Mouse (Mus musculus) cerebellum, postnatal 4 days (tissue): ENCODE results near the gene Tmcc2.

Source experiments
- DNase-seq, 2 experiments: peaks; one replicate each; pipeline ENCODE4 v3.0.0; 2022; ENCODE audit warnings: low spot score in 2 of 2, mixed read lengths in 1 of 2

Gene Tmcc2

DNA sequence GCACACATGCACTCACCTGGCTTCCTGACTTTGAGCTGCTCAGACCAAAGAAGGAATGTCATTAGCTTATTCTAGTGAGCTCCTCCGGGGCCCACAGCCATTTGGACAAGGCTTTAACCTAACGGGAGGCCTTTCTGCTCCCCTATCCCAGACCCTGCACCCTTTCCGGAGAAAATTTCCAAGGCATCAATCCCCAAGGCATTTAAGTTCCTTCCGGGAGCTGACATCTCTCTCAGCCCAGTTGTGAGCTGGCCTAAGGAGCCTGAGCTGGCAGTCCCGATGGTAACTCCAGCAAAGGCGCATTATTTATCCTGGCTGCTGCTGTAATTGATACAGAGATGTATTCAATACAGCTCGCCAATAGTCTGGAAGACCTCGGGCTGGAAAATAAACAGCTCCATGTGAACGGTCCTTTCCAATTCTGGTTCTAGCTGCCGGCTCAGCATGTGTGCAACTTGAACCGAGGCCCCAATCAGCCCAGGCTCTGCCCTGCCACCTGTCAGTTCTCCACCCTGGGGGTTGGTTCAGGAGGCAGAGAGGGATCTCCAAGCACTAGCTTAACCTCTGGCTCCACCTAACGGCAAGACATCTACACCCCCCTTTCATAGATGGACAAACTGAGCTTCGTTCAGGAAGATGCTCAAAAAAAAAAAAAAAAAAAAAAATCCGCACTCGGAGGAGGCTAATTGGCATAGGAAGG is 1.0 kb downstream of the Tmcc2 start:
- peak in 1 of 2 experiments; percentile 50 for DNase-seq

DNA sequence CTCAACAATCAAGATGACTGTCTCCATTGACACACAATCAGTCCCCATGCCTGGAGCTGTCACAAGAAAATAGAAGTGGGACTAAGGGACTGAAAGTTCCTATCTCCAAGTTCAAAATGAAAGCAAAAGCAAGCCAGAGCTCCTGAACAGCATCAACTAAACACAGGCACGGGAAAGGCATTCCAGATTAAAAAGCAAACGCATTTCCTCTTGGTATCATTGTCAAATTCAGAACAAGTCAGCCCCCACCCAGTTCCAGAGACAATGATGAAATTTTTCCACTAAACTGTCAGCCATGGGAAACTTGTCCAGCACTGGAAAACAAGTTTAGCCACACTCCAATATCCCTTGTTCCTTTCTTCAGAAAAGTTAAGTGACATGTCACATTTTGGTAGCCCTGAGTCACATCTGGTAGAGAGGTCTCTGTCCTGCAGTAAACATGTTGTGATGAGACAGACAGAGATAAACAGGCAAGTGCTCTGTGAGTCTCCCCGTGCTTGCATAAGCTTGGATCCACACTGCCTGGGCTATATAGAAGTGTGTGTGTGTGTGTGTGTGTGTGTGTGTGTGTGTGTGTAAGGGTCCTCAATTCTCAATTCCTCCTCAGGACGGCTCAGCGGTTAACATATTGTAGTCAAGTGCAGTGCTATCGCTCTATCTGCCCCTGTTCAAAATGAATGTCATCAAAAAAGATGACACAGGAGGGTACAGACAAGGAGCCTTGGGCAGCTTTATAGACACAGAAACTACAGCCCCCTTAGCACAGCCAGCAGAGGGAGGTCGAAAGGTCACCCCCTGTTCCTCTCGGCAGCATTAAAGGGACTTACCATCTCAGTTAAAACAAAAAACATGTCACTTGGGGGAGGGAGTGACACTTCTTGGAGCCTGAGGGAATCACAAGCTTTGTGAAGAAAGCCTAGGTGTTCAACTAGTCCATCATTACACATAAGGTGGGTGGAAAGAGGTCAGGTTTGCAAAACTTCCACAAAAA is 2.0 kb downstream of the Tmcc2 start:
- no peak for DNase-seq

DNA sequence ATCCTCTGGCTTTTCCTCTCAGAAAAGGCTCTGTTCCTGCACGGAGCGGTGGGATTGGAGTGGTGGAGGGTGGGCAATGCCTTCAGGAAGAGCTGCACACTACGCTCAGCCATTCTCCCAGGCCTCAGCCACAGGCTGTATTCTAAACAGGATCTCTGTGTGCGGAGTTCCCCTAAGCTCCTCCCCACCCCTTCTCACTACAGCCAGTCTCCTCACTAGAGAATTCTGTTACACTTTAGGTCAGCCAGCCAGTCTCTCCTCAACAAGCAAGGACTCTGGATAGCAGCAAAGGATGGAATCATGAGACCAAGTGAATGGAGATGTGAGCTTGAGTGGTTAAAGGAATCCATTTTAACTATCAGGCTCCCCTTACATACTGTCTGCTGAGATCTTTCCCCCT is 3.1 kb downstream of the Tmcc2 start:
- DNase-seq, result no peak

DNA sequence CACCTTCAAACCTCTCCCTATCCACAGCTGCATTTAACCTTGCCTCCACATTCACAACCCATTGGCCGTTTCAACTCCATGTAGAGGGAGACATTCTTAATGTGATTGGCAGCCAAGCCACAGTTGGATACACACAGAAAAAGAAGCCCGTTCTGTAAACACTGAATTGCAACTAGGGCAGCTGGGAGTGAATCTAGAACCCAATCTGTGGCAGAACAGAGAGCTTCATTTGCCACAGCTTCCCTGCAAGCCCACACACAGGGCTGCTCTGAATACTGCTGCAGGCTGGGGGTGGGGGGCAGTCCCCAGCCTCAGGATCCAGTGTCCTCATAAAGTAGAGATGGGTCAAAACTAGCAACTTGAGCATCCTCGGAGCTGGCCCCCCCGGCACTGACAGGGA is 4.8 kb downstream of the Tmcc2 start:
- no peak for DNase-seq

DNA sequence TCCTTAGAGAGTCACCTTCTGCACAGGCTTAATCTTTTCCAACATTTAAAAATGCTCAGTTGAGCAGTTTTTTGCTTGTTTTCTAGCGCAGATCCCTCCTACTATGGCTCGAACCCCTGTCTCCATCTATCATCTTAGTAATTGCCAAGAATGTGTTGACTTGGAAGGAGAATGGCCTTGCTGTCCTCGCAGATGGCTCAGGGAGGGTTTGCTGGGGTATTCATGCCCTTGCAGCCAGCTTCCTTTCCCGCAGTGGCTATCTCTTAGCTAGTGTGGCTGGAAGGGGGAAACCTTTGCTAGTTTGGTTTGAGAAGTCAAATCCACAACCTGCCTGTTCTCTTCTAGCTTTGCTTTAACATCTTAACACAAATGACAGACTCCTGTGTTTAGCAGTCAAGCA is 5.4 kb downstream of the Tmcc2 start:
- no peak for DNase-seq

DNA sequence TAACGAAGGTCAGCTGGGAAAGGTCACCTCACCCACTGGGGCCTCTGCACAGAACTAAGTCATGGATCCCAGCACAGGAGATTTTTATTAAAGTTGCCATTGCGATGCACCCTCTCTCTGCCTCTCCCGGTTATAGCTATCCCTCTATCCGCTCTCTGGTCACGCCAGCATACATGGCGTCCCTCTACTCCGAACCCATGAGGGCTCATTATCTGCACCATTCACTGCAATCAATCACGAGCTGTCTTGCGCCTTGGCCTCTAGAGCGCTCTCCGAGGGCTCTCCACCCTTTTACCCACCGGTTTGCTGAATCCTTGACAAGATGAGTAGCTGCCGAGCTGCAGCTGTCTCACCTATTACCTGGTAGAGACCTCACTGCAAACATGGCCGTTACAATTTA is 5.8 kb downstream of the Tmcc2 start:
- DNase-seq, result no peak

DNA sequence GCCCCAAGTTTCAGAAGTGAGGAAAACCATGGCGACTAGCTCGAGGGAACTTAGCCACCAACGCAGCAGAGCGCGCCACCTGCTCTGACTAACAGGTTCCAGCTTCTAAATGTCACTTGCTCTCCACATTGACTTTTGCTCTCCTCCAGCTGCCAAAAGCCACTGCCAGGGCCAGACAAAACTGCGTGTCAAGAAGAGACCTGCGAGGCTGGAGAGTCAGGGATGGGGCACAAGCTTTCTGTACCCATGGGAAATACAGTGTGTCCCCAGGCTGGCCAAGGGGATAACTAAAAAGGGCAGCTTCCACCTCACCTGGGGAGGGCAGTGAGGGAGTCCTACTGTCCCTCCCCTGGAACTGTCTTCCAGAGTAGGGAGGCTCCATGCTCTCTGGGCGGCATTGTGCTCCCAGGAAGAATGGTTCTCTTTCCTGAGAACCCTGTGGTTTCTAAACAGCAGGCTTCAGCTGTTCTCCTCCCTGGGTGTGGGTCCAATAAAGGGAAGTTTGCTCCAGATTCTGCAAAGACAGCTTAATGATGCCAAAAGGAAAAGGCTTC is 7.0 kb downstream of the Tmcc2 start:
- no peak for DNase-seq

DNA sequence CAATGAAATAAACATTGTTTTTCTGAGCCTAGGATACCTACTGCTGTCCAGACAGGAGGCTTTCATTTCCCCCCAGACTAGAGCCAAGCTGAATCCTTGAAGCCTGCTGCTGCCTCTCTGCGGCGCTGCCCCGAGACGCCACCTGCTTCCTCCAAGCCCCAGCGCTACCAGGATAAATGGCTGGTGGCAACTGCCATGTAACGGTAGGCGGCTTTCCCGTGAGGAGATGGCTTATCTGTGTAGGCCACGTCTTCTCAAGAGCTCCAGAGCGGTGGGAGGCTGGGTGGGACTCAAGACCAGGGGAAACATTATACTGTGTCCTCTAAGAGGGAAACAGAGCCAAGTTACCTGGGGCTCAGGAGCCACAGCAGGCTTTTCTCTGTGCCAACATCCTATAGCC is 9.2 kb downstream of the Tmcc2 start:
- no peak for DNase-seq

DNA sequence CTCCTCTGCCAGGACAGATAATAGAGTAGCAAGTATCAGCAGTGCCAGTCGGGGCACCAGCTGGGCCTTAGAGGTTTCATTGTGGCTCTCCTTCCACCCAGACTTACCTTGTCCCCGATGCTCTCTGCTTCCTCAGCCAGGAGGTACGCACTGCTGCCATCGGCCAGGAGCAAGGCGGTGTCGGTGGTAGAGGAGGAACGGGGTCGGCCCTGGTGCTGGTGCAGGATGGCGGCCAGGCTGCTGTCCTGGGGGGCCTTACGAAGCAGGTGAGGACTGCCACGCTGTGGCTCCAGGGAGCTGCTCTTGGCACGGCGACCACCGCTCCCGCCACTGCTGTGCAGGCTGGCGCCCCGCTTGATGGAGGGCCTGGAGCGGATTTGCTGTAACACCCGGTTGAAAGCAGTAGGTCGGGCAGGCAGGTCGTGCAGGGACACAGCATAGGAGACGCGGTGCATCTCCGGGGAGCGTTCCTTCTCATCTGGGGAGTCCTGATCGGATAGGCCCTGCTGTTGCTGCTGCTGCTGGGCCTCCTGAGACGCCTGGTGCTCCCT is 10.5 kb downstream of the Tmcc2 start:
- no peak for DNase-seq

DNA sequence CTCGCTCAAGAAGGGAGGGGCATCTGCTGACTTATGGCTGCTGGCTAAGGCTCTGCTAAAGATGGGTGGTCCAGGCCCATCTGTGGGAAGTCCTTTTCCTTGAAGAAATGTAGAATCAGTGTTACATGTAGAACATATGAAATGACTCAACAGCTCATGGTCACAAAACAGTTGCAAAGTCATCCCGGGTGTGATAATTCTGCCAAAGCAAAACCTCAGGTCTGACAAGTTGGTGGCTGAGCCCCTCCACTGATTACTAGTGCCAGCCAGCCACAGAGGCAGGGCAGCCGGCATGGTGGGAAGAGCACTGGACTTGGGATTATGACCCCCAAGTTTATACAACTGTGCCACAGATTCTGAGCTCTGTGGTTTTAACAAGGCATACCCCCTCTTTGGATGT is 13.3 kb downstream of the Tmcc2 start:
- no peak for DNase-seq

DNA sequence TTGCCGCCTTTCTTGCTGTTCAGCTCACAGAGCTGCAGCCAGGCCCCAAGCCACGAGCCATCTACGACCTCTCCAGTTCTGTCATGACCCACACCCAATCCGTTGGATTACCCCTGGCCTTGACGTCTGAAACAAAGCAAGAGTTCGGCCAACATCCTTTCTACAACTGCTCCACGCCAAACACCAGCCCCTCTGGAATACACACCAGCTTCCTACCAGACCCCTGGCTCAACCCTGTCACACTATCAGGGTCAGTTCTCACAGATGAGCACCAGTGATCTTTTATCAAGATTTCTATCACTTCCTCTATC is 14.1 kb downstream of the Tmcc2 start:
- no peak for DNase-seq

DNA sequence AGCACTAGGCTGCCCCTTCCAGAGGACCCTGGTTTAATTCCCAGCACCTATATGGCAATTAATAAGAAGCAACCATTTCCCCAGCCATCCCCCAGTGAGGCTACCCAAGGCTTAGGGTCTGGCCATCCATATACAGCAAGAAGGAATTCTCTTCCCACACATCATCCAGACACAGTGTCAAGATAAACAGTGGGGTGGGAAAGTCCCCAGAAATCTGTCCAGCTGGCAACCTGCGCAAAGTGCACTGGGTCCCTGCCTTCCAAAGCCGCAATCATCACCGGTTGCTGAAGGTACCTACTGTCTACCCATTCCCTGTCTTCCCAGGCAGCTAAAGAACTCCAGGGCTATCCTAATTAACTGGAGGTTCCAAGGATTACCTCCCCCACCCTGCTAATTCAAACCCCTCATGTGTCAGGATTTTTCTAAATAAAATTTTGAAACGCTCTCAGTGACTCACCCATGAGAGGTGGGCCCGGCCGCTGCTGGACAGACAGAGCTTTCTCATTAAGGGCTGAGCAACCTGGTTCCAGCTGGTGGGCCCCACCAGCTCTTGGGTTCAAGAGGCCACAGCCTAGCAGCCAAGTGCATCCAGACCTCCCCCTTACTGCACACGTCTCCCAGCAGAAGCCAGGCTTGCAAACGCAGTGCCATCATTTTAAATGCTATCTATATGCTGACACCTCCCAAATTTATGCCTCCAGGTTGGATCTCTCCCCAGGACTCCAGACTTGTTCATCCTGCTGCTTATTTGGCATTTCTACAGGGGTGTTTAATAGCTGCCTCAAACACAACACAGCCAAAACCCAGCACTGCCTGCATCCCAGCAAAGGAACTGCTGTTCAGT is 14.6 kb downstream of the Tmcc2 start:
- DNase-seq, result no peak

DNA sequence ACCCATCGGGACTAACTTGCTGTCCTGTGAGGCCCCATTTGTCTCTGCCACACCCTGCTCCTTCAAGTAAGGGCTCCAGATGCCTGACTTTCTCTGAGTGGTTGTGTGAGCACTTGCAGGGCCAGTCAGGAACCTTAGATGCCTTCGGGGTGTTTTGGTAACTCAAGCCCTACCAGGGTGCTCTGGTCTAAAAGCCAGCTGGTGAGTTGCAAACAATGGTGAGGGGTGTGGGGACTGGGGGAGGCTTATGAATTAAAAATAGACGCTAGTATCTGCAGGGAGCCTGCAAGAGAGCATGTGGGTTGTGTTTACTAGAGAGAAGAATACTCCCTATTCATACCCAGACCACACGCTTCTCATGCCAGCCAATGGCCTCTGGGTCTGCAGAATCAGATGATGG is 15.8 kb downstream of the Tmcc2 start:
- no peak for DNase-seq

DNA sequence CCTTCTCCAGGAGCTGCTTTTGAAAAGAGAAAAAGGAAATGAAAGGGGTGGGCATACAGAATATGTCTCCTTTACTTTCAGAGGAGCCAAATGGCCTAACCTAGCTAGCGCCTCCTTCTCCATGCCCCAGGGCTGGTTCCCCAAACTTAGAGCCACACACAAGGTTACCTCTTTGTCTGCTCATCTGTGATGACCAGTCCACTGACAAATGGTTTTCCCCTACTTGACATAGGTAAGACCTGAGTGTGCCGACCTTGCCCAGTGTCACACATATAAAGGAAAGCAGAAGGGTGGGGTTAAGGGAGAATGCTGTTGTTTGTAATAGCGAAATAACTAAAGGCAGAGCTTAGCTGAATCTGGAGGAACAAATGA is 16.2 kb downstream of the Tmcc2 start:
- no peak for DNase-seq

DNA sequence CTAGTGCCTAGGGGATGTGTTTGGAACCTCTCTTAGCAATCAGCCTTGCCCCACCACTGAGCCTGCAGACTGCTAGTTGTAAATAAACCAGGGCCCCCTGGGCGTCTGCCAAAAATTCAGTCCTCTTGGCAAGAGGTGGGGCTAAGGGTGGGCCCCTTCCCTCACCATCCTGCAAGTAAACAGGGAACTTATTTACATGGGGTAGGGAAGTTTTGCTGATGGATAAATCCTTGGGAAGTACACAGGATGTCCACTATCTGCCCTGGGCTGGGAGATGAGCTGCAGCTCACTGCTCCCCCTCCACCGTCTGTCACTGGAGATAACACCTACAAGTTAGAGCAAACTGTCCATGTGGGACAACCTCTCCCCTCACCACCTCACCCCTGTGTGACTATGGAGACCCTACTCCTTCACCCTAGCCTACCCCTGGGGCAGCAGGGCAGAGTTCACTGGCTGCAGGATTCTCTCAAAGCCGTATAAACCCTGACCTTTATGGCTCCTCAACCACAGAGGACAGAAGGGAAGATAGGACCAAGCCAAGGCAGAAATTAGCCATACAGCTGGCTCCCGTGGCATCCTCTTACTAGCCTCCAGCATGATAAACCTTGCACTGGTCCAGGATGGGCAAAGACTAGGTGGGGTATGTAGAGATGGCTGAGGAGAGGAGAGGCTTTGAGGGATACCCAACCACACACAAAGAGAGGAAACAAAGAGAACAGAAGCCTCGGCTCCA is 16.8 kb downstream of the Tmcc2 start:
- no peak for DNase-seq

DNA sequence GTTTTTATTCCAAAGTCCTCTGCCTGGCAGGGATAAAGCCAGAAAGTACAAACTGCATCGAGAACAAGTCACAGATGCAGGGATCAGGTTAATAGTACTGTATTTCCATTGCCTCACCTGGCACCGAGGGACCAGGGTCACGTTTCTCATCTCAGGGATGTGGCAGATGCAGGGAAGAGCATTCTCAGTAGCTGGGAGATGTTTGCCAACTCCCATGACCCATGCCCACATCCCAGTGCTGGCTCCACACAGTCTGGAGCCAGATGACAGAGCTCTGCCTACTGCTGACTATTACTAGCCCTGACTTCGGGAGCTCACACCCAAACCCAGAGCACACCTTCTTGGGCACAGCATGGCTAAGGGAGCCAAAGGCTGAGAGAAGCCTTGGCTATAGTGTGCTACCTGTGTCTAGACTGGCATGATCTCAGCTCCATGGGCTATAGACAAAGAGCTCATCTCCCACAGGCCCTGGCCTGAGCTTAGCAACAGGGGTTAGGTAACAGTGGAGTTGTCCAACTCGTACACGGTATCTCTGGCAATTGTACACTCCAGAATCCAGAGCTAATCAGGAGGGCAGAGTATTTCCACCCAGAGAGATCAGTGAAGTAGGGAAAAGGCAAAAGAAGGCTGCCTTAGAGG is 18.1 kb downstream of the Tmcc2 start:
- DNase-seq, result no peak

DNA sequence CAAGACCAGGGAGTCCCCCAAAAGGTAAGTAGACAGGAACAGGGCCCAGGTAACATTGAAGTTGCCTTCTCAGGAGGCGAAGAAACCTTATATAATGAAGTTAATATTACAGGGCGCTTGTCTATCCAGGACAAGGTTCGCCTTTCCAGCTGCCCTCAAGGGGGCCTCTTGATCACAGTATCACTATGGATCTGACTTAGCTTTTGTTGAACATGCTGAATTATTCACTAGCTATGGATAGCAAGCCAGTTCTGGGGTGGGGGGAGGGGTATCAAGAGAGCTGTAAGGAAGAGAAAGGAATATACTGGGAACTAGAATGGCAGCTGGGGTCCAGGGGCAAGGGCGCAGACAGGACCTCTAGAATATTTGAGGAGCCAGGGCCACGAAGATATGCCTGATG is 18.7 kb downstream of the Tmcc2 start:
- no peak for DNase-seq

DNA sequence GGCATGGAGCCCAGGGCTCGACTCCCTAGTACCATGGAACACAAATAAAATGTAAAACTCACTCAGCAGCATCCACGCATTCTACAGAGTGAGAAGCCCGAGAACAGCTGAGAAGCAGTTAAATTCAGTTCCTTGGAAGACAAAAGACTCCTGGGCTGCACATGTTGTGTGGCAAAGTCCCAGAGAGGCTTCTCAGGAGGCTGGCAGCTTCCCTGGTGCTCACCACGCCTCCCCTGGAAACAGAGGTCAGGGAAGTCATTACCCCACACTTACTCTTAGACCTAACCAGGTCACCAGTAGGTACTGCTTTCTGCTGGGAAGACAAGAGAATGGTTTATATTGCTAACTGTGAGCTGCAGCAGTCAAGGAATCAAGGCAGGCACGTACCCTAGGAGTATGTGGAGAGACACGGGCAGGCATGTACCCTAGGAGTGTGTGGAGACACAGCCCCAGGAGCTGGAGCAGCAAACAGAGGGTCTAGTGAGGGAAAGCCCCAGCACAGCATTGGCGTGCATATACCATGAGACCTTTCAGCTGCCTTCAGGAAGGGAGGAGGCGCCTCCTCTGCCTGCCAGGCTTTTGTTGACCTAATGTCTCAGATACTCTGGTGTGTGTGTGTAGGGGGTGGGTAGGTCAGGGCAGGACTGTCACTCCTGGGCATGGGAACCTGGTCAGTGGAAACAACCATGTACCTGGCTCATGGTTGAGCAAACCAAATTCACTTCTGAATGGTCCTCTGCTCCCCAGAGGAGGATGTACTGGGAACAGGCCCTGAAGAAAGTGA is 19.6 kb downstream of the Tmcc2 start:
- DNase-seq, result no peak

DNA sequence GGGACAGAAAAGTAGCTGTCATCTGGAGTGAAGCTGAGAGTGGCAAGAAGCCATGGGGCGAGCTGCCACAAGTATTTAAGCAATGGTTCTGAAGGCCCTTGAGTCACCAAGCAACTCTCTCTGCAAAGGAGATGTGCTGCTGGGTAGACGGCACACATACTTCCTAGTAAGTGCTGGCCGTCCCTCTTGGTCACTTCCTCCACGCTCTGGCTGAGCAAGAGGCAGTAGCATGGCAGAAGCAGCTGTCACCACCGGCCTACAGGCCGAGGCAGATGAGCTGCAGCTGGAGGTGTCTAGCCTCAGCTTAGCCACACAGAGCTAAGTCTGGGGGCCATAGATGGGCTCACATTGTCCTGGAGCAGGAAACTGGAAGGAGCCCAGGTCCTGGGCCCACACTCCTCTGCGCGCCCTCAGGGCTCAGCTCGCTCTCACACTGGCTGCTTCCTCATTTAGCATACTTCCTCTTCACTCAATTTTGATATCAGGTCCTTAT is 20.4 kb downstream of the Tmcc2 start:
- DNase-seq, result no peak
